Mouse (Mus musculus) gastrocnemius, adult 8-10 months (tissue): ENCODE data around the gene Kif1b. TPM values are rescaled to one million over a fixed set of nuclear protein-coding genes. Genes with fewer than 3 reads are reported as not detected.
A peak's percentile ranks its signal among the peaks of the same experiment; 100 is the strongest.
"Not testable (repeated sequence)": the region's sequence is repeated elsewhere in the genome, so short reads cannot be mapped to it uniquely, and the experiment has no call there.

Experiments used
- DNase-seq, 2 experiments: peaks; one replicate each; pipeline ENCODE4 v3.0.0; 2022; ENCODE audit warnings: low spot score in 2 of 2
- total RNA-seq, 4 experiments: library from RNA; stranded (reverse); gene quantifications; 2 replicates each; pipeline ENCODE4 v1.2.4; 2022

Kif1b gene
- total RNA-seq, 4 experiments from 2014 or later = 281 to 318 (median 297) TPM

DNA sequence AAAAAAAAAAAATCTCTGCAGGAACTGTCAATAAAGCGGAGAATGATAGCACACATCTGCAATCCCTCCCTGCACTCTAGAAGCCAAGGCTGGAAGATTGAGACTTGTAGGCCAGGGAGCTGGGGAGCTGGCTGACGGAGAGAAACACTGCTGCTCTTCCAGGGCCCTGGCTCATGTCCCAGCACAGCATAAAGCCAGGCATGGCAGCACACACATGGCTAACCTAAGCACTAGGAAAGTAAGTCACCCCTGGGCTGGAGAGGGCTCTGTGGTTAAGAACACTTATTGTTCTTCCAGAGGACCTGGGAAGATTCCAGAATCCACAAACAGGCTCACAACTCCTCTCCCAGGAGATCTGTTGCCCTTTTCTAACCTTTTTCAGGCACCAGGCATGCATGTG lies 134.8 kb downstream of the Kif1b start:
- DNase-seq = peak; percentile 41 to 61

DNA sequence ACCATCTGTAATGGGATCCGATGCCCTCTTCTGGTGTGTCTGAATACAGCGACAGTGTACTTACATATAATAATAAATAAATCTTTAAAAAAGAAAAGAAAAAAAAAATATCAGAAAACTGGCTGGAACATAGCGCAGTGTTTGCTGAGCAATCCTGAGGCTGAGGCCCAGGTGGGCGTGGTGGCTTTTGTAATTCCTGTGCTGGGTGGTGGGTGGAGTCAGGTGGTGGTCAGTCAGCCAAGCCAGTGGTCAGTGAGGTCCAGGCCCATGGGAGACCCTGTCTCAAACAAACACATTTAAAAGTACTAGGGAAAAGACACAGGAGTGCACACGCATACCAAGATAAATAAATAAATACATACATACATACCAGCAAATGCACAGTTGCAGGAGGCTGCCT lies 135.4 kb downstream of the Kif1b start:
- peak; percentile 49 to 63 for DNase-seq

DNA sequence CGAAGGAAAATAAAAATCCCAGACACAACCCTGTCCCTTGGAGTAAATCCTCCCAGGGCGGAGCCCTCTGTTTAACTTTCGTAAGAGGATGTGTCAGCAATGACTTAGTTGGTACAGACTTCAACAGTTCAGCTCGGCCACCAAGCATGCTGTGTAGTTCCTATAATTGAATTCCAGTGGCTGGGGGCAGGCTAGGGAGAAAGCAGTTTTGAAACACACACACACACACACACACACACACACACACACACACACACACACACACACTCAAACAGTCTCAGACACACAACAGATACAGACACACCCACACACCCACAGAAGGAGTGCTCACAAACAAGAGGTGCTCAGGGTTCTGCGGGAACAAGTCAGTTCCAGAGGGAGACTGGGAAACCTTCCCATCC lies 135.9 kb downstream of the Kif1b start:
- DNase-seq = peak in 1 of 2 experiments; percentile 37

DNA sequence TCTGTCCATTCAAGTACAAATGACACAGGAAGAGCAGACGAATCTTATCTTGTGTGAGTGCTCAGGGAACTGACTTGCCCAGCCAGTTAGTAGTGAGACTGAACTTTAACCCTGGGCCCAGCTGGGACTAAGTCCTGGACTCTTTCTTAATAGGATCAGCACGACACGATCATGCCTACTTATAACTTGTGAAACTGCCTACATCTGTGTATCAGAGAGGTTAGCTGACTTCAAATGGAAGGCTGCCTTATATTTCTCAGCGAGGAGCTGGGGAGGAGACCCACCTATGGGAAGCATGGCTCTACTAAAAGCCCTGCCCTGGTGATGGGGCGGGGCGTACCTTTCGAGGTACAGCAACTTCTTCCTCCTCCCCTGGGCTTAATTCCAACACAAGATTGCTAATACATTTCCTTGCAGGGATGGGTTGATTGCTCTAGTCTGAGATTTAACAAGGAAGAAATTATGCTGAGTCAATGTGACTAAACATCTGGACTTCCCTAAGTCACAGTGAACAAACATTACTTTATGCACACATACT lies 137.0 kb downstream of the Kif1b start:
- no peak for DNase-seq

DNA sequence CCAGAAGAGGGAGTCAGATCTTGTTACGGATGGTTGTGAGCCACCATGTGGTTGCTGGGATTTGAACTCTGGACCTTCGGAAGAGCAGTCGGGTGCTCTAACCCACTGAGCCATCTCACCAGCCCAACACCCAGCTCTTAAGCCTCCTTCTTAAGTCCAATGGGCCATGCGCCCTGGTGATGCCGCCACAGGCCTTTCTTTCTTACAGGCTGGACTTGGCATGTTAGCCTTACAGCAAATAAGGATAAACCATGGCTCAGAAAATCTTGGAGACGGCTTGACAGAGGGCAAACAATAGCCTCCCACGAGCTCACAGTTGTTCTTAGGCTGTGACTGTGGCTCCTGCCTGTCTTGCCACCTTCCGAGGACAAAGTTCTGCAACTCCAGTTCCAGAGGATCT lies 137.6 kb downstream of the Kif1b start:
- not testable (repeated sequence) for DNase-seq

DNA sequence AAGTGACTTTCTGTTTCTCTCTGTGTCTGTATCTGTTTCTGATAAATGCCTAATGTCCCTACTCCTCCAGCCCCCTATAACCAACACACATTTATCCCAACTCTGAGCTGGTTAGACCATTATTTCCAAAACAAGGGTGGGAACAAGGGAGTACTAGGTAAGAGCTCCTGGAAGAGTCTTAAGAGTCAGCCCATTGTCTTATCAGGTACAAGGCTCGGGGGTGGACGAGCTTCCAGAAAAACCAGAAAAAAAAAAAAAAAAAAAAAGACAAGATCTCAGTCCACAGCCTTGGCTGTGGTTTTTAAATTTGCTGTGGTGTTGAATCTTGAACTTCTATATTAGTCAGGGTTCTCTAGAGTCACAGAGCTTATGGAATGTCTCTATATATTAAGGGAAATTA lies 139.5 kb downstream of the Kif1b start:
- no peak for DNase-seq

DNA sequence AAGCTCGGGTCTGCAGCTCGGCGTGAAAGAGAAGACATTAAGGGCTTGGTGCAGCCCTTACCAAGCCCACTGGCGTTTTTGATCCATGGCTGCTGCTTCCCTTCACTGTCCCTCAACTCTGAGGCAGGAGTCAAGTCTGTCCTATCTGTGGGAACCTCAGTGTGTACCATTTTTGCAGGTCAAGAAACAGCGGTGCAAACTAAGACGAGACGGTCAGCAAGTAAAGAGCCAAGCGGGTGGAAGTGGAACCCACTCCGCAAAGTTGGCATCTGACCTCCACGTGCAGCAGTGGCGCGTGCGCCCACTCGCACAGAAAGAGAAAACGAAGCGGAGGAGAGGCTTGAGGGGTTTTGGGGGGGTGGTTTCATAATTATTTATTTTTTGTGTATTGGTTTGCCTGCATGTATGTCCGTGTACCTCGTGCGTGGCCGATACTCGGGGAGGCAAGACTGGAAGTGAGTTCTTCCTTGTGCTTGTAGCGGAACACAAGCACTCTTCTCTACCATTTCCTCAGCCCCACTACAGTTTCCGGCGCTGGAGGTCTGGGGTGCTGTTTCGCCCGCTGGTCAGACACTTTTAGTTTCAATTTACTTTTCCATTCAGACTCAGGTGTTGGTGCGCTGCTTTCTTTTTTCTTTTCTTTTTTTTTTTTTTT lies 140.4 kb downstream of the Kif1b start:
- DNase-seq = peak in 1 of 2 experiments; percentile 13

DNA sequence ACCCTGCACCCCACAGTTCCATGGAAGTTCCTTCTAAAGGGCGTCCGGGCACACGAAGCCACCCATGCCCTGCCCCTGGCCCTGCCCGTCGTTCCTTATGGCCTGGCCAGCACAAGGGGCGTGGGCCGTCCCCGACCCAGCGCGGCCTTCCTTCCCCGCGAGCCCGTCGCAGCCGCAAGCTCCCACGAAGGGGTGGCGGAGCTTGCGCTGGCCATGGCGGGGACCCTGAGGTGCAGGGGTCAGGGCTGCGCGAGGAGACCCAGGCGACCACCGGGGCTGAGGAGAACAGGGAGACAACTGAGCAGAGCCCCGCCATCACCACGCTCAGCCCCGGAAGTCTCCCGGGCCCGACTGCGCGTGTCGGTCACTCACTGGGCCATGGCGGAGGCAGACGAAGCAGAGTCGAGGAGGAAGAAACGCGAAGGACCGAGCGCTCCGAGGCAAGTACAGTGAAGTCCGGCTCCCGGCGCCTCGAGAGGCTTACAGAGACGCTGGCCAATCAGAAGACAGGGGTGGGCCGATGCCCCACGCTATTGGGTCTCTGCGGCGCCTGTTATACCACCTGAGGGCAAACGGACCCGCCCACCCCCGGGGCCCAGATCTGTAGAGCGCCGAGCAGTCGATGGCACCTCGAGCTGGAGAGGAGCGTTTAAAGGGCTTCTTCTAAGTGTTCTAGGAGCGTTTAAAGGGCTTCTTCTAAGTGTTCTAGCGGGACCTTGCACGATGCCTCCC lies 141.1 kb downstream of the Kif1b start, which contains the start of gene Pgd:
TSS of gene Pgd (minus strand) at position 557 of the 732 bp plus-strand sequence.
- peak; percentile 96 for DNase-seq

DNA sequence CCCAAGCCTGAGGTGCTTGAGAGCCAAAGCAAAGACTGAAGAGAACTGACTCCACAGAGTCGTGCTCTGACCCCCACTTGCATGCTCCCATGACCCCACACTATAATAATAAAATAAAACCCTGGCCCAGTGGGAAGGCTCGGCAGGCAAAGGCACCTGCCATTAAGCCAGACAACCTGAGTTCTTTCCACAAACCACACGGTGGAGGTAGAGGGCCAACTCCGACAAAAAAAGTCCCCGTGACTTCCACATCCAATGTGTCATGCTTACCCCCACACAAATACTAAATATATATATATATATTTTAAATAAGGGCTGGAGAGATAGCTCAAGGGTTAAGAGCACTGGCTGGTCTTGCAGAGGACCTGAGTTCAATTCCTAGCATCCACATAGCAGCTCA lies 143.3 kb downstream of the Kif1b start:
- no peak for DNase-seq

DNA sequence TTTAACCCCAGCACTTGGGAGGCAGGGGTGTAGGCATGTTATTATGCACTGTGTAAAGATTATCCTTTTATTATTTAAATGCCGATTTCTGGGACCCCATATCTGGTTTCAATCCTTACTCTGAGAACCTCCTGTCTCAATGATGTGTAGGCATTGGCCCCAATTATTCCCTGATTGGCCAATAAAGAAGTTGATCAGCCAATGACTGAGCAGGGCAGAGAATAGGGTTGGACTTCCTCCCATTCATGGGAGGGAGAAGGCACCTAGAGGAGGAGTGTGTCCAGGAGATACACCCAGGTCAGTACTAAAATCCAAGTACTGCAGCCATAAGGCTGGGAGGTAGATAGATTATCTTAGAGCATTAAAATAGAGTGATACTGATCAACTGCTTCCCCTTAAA lies 144.3 kb downstream of the Kif1b start:
- DNase-seq = no peak

DNA sequence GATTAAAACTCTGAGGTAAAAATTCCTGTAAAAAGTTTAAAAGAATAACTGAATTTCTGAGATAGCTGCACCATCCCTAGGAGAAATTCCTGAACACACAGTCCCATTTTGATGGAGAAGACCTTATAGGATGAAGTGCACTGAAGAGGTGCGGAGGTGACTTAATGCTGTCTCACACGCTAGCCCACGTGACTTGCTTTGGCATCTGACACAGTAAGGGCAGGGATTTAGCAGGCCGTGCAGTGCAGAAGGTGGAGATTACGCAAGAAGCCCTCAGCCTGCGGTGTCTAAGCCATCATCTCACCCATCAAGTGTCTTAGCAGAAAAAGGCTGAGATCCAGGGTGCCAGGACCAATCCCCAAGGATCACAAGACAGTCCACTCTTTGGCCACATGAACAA lies 146.3 kb downstream of the Kif1b start:
- no peak for DNase-seq

DNA sequence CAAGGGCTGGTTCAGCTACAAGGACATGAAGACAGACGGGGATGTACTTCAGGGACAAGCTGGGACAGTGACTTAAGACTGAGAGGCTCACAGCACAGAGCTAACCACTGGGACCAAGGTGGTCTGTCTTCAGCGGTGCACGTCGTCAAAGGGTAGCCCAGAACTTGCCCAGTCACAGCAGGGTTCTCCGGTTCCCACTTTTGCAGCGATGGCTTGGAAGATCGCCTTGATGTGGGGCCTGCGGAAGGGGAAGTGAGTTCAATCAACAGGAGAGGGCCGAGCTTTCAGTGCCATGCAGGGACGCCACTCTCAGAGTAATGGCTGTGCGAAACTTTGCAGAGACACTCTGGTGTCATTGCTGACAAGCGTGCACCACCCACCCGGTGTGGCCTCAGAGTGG lies 147.6 kb downstream of the Kif1b start:
- no peak for DNase-seq

DNA sequence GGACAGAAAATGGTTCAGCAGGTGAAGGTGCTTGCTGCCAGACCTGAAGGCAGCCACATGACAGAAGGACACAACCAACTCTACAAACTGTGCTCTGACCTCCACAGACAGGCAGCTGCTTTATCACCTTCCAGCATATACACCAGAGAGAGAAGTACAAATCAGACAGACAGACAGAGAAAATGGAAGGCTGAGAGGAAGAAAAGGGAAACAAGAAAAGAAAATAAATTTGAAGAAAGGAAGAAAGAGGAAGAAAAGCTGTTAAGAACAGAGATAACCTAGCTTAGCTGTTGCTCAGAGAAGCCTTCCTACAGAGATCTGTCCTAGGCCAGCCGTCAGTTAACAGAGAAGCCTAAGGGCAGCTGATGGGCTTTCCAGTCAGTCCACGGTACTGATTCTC lies 148.3 kb downstream of the Kif1b start:
- DNase-seq = no peak

DNA sequence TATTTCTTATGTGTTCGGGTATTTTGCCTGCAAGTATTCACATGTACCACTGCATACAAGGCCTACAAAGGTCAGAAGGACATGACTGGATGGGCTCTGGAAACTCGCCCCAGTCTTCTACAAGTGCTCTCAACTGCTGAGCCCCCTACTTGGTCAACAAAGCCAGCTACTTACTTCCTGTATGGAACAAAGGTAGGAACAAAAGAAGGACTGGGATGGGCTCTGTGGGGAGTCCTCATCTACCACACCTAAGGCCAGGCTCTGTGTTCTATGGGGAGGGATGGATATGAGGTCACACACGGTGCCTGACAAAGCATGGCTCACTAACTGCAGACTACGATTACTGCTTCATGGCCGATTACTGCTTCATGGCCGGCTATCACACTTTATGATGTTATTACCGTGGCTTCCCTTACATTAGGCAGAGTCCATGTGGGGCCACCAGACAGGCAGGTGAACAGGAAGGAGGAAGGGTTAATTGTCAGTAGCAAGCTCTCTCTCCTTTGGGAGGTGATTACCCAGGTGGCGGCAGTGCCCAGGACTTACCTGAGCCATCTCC lies 150.0 kb downstream of the Kif1b start:
- no peak for DNase-seq

DNA sequence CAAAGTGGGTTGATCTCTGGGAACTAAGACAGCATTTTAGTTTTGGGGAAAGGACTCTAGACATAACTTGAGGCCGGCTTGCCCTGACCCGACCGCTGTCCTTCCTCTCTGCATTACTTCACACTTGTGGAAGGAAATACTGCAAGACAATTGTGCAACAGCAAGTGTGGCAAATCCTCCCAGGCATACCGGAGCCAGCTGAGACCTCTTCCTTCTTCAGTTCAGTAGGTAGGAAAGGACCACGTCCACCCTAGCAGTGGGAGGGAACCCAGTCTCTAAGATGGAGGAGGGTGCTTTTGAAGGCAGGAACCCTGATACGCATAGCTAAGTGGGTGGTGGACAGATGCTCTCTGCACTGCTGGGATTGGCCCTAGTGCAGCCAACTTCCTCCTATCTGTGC lies 151.8 kb downstream of the Kif1b start:
- no peak for DNase-seq

DNA sequence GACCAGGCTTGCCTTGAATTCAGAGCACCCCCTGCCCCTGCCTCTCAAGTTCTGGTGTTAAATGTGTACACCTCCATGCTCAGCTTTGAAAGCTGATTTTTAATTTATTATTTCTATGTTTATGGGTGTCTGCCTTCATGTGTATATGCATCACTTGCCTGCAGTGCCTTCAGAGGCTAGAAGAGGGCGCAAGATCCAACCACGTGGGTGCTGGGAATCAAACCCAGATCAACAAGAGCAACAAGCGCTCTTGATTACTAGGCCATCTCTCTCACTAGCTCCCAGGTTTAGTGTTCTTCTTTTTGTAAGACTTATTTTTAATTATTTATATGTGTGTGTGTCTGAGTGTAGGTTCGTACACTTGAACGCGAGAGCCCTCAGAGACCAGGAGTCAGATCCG lies 152.6 kb downstream of the Kif1b start:
- no peak for DNase-seq

DNA sequence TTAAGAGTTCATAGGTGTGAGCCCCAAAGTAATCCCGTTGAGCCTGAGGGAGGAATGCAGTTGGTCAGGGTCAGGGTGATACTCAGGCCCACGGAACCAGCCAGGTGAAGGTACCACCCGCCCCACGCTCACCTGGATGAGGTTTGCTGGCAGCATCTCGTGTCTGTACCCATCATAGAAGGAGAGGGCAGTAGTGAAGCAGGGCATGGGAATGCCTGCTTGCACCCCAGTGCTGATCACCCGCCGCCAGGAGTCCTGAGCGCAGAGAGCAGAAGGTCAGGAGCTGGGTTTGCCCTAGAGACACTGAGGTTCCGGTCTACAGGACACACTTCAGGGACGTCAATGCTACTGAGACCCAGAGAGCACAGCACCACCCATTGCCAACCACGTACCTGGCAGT lies 156.8 kb downstream of the Kif1b start:
- DNase-seq = no peak

DNA sequence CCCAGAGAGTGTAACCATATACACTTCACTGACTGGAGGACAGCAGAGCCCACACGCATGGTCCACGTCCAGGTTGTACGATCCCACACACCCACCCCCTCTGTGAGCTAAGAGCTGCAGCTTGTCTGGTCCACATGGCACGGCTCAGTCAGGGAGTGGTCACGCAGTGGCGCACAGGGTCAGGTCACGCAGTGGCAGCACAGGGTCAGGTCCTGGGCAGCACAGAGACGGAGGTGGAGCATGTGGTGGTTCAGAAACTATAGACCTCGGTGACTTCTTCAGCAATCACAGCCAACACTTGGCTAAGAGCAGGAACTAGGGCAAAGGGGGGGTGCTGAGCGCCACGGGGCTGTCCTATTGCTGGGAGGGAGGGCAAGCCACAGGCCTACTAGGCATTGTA lies 157.2 kb downstream of the Kif1b start:
- peak; percentile 21 to 45 for DNase-seq

DNA sequence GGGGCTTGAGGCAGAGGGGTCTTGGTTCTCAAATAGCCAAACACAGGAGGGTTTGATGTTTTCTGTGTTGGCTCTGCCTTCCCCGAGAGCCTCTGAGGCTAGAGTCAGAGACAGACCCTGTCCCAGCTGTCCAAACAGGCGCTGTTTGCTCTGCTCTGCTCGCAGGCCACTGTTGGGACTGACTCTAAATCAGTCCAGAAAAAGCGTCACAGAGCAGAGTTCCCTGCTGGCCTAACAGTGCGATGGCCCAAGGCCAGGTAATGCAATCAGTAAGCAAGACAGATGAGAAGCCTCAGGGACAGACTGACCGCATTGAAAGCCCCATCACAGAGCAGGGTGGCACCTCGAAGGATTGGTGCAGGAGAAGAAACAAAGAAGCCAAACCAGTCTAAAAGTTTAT lies 157.9 kb downstream of the Kif1b start:
- peak; percentile 30 to 43 for DNase-seq

DNA sequence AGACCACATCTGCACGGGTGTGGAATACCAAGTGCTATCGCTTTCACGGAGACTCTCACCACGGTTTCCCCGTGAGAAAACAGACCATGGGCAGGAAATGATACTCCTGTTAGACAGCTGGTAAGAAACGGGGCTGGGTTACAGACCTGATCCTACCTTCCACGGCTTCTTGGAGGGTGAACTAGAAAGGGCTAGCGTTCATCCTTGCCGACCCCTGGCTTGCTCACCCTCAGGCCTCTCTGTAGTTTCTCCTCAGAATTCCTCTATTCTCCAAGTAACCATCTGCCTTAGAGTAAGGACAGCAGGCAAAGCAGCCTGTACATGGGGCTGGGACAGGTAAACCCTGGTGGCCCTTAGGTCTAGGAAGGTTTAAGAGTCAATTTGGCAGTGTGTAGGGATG lies 158.3 kb downstream of the Kif1b start:
- DNase-seq = no peak

DNA sequence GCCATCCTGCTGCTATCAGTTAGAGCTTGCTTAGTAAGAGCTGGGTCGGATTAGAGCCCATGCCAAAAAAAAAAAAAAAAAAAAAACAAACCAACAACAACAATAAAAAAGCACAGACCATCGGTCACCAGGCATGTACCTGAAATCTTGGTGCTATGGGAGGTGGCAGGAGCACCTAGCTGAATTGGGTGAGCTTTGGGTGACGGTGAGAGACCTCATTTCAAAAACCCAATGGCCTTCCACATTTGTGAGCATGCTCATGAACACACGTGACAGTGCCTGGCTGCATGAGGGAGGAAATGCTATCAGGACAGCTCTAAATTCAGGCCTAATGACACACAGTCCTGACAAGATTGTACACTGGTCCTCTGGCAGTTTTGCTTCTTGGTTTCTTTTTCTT lies 159.4 kb downstream of the Kif1b start:
- DNase-seq = no peak

DNA sequence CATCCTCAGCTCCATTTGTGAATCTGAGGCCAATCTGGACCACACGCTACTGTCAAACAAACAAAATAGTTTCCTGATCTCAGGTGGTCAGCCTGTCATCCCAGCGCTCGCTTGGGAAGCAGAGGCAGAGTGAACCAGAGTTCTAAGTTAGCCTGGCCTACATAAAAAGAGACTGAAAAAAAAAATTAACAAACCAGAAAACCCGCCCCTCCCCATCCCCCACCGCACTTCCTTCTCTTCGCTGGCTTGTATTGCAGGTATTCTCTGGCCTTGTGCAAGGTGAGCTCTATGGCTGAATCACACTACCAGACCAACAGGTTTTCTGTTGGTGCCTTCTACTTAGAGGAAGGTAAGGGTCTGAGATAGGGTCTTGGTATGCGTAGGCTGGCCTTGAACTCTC lies 160.0 kb downstream of the Kif1b start:
- DNase-seq = no peak

DNA sequence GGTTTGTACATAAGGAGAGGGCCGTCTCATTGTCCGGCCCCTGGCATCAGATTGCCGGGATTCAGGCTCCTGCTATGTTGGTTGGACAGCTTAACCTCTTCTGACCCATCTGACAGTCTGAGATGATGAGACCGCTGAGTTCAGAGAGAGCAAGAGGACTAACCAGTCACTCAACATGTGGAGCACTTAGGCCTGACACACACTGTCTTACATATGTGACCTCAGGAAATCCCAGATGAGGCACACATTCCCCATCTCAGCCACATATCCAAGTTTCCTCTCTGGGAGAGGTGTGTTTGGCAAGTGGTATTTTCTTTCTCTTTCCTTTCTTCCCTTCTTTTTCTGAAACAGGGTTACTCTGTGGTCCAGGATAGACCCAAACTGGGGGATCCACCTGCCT lies 162.3 kb downstream of the Kif1b start:
- no peak for DNase-seq
